Mouse (Mus musculus): ENCODE results near the gene Fam208a. TPM values are rescaled to one million over a fixed set of nuclear protein-coding genes. Genes with fewer than 3 reads are reported as not detected.

Gene Fam208a
- polyA plus RNA-seq, 1 experiment from 2014 or later = 5.7 TPM

GRCm38 (mm10) chr14:27507894-27508643 lies 79.4 kb downstream of the Fam208a start, which contains the start of gene Ccdc66:
TSS of gene Ccdc66 (minus strand) at chr14:27508460.
- peak; percentile 9; the same call in 1 of the 2 replicates for TF ChIP-seq CTCF (IDR thresholded peaks at IDR 0.05; ENCODE audit: low read depth)
- no peak for TF ChIP-seq EP300 (optimal IDR thresholded peaks at IDR 0.05)
- Histone ChIP-seq H3K9me3 (ENCODE audit: control insufficient read depth, low read length) (no peaks in the 10 kb centered on the region), H3K27ac (replicated peaks) (peak within 1 kb of the TSS; percentile 74), H3K4me2 (replicated peaks; ENCODE audit: low read depth) (peak within 1 kb of the TSS; percentile 71), H3K9ac (ENCODE audit: low read length) (peak within 1 kb of the TSS; percentile 81), H3K4me1 (replicated peaks; ENCODE audit: control insufficient read depth, insufficient read depth) (no peaks in the 10 kb centered on the region), H3K36me3 (ENCODE audit: control insufficient read depth, insufficient read depth, low read length) (no peaks in the 10 kb centered on the region), H3K4me3 (ENCODE audit: low read depth, low read length) (peak within 1 kb of the TSS; percentile 86), H3K27me3 (ENCODE audit: control insufficient read depth, insufficient read depth, low read length) (no peaks in the 10 kb centered on the region)
- ATAC-seq (ENCODE audit: low FRiP score, low TSS enrichment) (peak; percentile 95), DNase-seq (ENCODE audit: low spot score) (peak; percentile 96)
- under 1% methylated on average over 51 of the region's 51 CpGs for WGBS

GRCm38 (mm10) chr14:27508644-27509301 lies 80.1 kb downstream of the Fam208a start:
- Histone ChIP-seq H3K4me1 (replicated peaks; ENCODE audit: control insufficient read depth, insufficient read depth) (no peaks in the 10 kb centered on the region), H3K9ac (ENCODE audit: low read length) (peak overlapping the region; percentile 81), H3K36me3 (ENCODE audit: control insufficient read depth, insufficient read depth, low read length) (no peaks in the 10 kb centered on the region), H3K27me3 (ENCODE audit: control insufficient read depth, insufficient read depth, low read length) (no peaks in the 10 kb centered on the region), H3K9me3 (ENCODE audit: control insufficient read depth, low read length) (no peaks in the 10 kb centered on the region), H3K4me2 (replicated peaks; ENCODE audit: low read depth) (peak overlapping the region; percentile 71), H3K4me3 (ENCODE audit: low read depth, low read length) (peak overlapping the region; percentile 86), H3K27ac (replicated peaks) (peak overlapping the region; percentile 74; the same call in 1 of the 2 replicates)
- TF ChIP-seq EP300 (optimal IDR thresholded peaks at IDR 0.05) = no peak
- no peak for TF ChIP-seq CTCF (IDR thresholded peaks at IDR 0.05; ENCODE audit: low read depth)
- ATAC-seq (ENCODE audit: low FRiP score, low TSS enrichment) (peak; percentile 59), DNase-seq (ENCODE audit: low spot score) (no peak)
- WGBS = 21% methylated on average over 15 of the region's 15 CpGs

GRCm38 (mm10) chr14:27524541-27524940 lies 95.9 kb downstream of the Fam208a start:
- TF ChIP-seq CTCF (IDR thresholded peaks at IDR 0.05; ENCODE audit: low read depth) (no peak), EP300 (optimal IDR thresholded peaks at IDR 0.05) (no peak)
- Histone ChIP-seq H3K4me2 (replicated peaks; ENCODE audit: low read depth) (no peak overlapping the region), H3K4me1 (replicated peaks; ENCODE audit: control insufficient read depth, insufficient read depth) (no peaks in the 10 kb centered on the region), H3K27ac (replicated peaks) (no peak overlapping the region), H3K36me3 (ENCODE audit: control insufficient read depth, insufficient read depth, low read length) (no peaks in the 10 kb centered on the region), H3K9ac (ENCODE audit: low read length) (no peak overlapping the region), H3K4me3 (ENCODE audit: low read depth, low read length) (no peak overlapping the region), H3K27me3 (ENCODE audit: control insufficient read depth, insufficient read depth, low read length) (no peaks in the 10 kb centered on the region), H3K9me3 (ENCODE audit: control insufficient read depth, low read length) (no peaks in the 10 kb centered on the region)
- ATAC-seq (ENCODE audit: low FRiP score, low TSS enrichment) = no peak
- DNase-seq (ENCODE audit: low spot score) = no peak

Small RNA genes lying within 50 kb of the gene (microRNA-seq; reads per million reads assigned to microRNA genes)
- not detected for gene Gm23633

Other genes with a start within 250 kb of the Fam208a start
- 3.3 and 4.0 TPM in 2 replicates for gene Ccdc66, start 79.6 kb downstream of the Fam208a start, polyA plus RNA-seq (2015; fragmentation: Nextera tagmentation; extraction: Ambion mirVana)
- gene Erc2, start 193.6 kb downstream of the Fam208a start, polyA plus RNA-seq (2015; fragmentation: Nextera tagmentation; extraction: Ambion mirVana) = 2.3 and 3.0 TPM in 2 replicates

All from stomach, postnatal 0 days (tissue).